Mouse (Mus musculus): ENCODE results near the gene Ffar2. TPM values are rescaled to one million over a fixed set of nuclear protein-coding genes. Genes with fewer than 3 reads are reported as not detected.

Ffar2 gene
- polyA plus RNA-seq, 2 experiments: 0.36 to 0.43 TPM

GRCm38 (mm10) chr7:30781792-30782191 is 41.8 kb downstream of the Ffar2 start:
- H3K9ac ChIP-seq (replicated peaks): no peak overlapping the region
- H3K4me1 ChIP-seq (replicated peaks; ENCODE audit: control insufficient read depth in 2 of 2, insufficient read depth in 2 of 2, low read length in 1 of 2): no peaks in the 10 kb centered on the region
- H3K27me3 ChIP-seq (ENCODE audit: control insufficient read depth, insufficient read depth, low read length): no peaks in the 10 kb centered on the region
- 40% methylated on average over 4 of the region's 4 CpGs for WGBS (ENCODE audit: insufficient replicate concordance)
- no peak overlapping the region for H3K4me2 ChIP-seq (ENCODE audit: low read depth)
- TF ChIP-seq CTCF (IDR thresholded peaks at IDR 0.05; ENCODE audit: low read depth): peak; percentile 77
- TF ChIP-seq EP300 (IDR thresholded peaks at IDR 0.05; ENCODE audit: low read depth): no peak
- no peaks in the 10 kb centered on the region for H3K9me3 ChIP-seq (ENCODE audit: control insufficient read depth, low read length)
- no peak overlapping the region for H3K27ac ChIP-seq
- ATAC-seq (ENCODE audit: insufficient read depth): no peak
- DNase-seq (ENCODE audit: low read depth in 3 of 3, low spot score in 3 of 3): no peak
- H3K4me3 ChIP-seq (ENCODE audit: insufficient read depth in 1 of 2, low read depth in 2 of 2, low read length in 2 of 2): no peak overlapping the region
- H3K36me3 ChIP-seq (replicated peaks; ENCODE audit: control insufficient read depth, insufficient read depth, low read depth): no peaks in the 10 kb centered on the region

- DNase-seq (ENCODE audit: low read depth in 3 of 3, low spot score in 3 of 3) (no peak), ATAC-seq (ENCODE audit: insufficient read depth) (no peak)
- Histone ChIP-seq H3K4me2 (ENCODE audit: low read depth) (no peak overlapping the region), H3K36me3 (replicated peaks; ENCODE audit: control insufficient read depth, insufficient read depth, low read depth) (no peaks in the 10 kb centered on the region), H3K27ac (no peak overlapping the region), H3K9ac (replicated peaks) (no peak overlapping the region), H3K4me1 (replicated peaks; ENCODE audit: control insufficient read depth in 2 of 2, insufficient read depth in 2 of 2, low read length in 1 of 2) (no peaks in the 10 kb centered on the region), H3K4me3 (ENCODE audit: insufficient read depth in 1 of 2, low read depth in 2 of 2, low read length in 2 of 2) (no peak overlapping the region), H3K9me3 (ENCODE audit: control insufficient read depth, low read length) (no peaks in the 10 kb centered on the region), H3K27me3 (ENCODE audit: control insufficient read depth, insufficient read depth, low read length) (no peaks in the 10 kb centered on the region)
- TF ChIP-seq EP300 (IDR thresholded peaks at IDR 0.05; ENCODE audit: low read depth) (no peak), CTCF (IDR thresholded peaks at IDR 0.05; ENCODE audit: low read depth) (no peak)
- 38% methylated on average over 1 of the region's 1 CpGs for WGBS (ENCODE audit: insufficient replicate concordance)
Measured at GRCm38 (mm10) chr7:30777911-30778310, 45.7 kb downstream of the Ffar2 start.

- H3K36me3 ChIP-seq (replicated peaks; ENCODE audit: control insufficient read depth, insufficient read depth, low read depth): no peaks in the 10 kb centered on the region
- H3K4me1 ChIP-seq (replicated peaks; ENCODE audit: control insufficient read depth in 2 of 2, insufficient read depth in 2 of 2, low read length in 1 of 2): no peaks in the 10 kb centered on the region
- no peak overlapping the region for H3K4me3 ChIP-seq (ENCODE audit: insufficient read depth in 1 of 2, low read depth in 2 of 2, low read length in 2 of 2)
- no peak for DNase-seq (ENCODE audit: low read depth in 3 of 3, low spot score in 3 of 3)
- no peak overlapping the region for H3K27ac ChIP-seq
- ATAC-seq (ENCODE audit: insufficient read depth): no peak
- TF ChIP-seq CTCF (IDR thresholded peaks at IDR 0.05; ENCODE audit: low read depth) (no peak), EP300 (IDR thresholded peaks at IDR 0.05; ENCODE audit: low read depth) (no peak)
- H3K9ac ChIP-seq (replicated peaks): no peak overlapping the region
- H3K27me3 ChIP-seq (ENCODE audit: control insufficient read depth, insufficient read depth, low read length): no peaks in the 10 kb centered on the region
- WGBS (ENCODE audit: insufficient replicate concordance): 45% methylated on average over 7 of the region's 7 CpGs
- no peaks in the 10 kb centered on the region for H3K9me3 ChIP-seq (ENCODE audit: control insufficient read depth, low read length)
- no peak overlapping the region for H3K4me2 ChIP-seq (ENCODE audit: low read depth)
Measured at GRCm38 (mm10) chr7:30777081-30777579, 46.4 kb downstream of the Ffar2 start.

- no peak for ATAC-seq (ENCODE audit: insufficient read depth)
- DNase-seq (ENCODE audit: low read depth in 3 of 3, low spot score in 3 of 3): no peak
Measured at GRCm38 (mm10) chr7:30776104-30776503, 47.5 kb downstream of the Ffar2 start.

GRCm38 (mm10) chr7:30769236-30769635 is 54.3 kb downstream of the Ffar2 start:
- no peak for ATAC-seq (ENCODE audit: insufficient read depth)
- Histone ChIP-seq H3K9ac (replicated peaks) (no peak overlapping the region), H3K27ac (no peak overlapping the region), H3K4me2 (ENCODE audit: low read depth) (no peak overlapping the region), H3K36me3 (replicated peaks; ENCODE audit: control insufficient read depth, insufficient read depth, low read depth) (no peaks in the 10 kb centered on the region), H3K4me3 (ENCODE audit: insufficient read depth in 1 of 2, low read depth in 2 of 2, low read length in 2 of 2) (no peak overlapping the region), H3K27me3 (ENCODE audit: control insufficient read depth, insufficient read depth, low read length) (no peaks in the 10 kb centered on the region), H3K4me1 (replicated peaks; ENCODE audit: control insufficient read depth in 2 of 2, insufficient read depth in 2 of 2, low read length in 1 of 2) (no peaks in the 10 kb centered on the region), H3K9me3 (ENCODE audit: control insufficient read depth, low read length) (no peaks in the 10 kb centered on the region)
- TF ChIP-seq CTCF (IDR thresholded peaks at IDR 0.05; ENCODE audit: low read depth) (no peak), EP300 (IDR thresholded peaks at IDR 0.05; ENCODE audit: low read depth) (no peak)
- WGBS (ENCODE audit: insufficient replicate concordance): 26% methylated on average over 9 of the region's 9 CpGs
- DNase-seq (ENCODE audit: low read depth in 3 of 3, low spot score in 3 of 3): no peak

More at GRCm38 (mm10) chr7:30776104-30776503, 47.5 kb downstream of the Ffar2 start:
- Histone ChIP-seq H3K9me3 (ENCODE audit: control insufficient read depth, low read length) (no peaks in the 10 kb centered on the region), H3K9ac (replicated peaks) (no peak overlapping the region), H3K4me3 (ENCODE audit: insufficient read depth in 1 of 2, low read depth in 2 of 2, low read length in 2 of 2) (no peak overlapping the region), H3K27me3 (ENCODE audit: control insufficient read depth, insufficient read depth, low read length) (no peaks in the 10 kb centered on the region), H3K27ac (no peak overlapping the region), H3K4me1 (replicated peaks; ENCODE audit: control insufficient read depth in 2 of 2, insufficient read depth in 2 of 2, low read length in 1 of 2) (no peaks in the 10 kb centered on the region), H3K36me3 (replicated peaks; ENCODE audit: control insufficient read depth, insufficient read depth, low read depth) (no peaks in the 10 kb centered on the region), H3K4me2 (ENCODE audit: low read depth) (no peak overlapping the region)
- 61% methylated on average over 9 of the region's 9 CpGs for WGBS (ENCODE audit: insufficient replicate concordance)
- TF ChIP-seq CTCF (IDR thresholded peaks at IDR 0.05; ENCODE audit: low read depth) (no peak), EP300 (IDR thresholded peaks at IDR 0.05; ENCODE audit: low read depth) (no peak)

Other genes with a start within 250 kb of the Ffar2 start
- gene Kmt2b, start 235.0 kb downstream of the Ffar2 start, polyA plus RNA-seq (2012; rRNA removed): 10.4 and 12.7 TPM in 2 replicates
- gene Kmt2b, start 235.0 kb downstream of the Ffar2 start, polyA plus RNA-seq (2014; fragmentation: Nextera tagmentation; extraction: Ambion mirVana): 3.4 and 4.2 TPM in 2 replicates
- gene Zbtb32, start 224.9 kb downstream of the Ffar2 start, polyA plus RNA-seq (2012; rRNA removed): 0.04 and 0.06 TPM in 2 replicates
- 0.20 TPM in 1 of 2 replicates, not detected in the other for gene Zbtb32, start 224.9 kb downstream of the Ffar2 start, polyA plus RNA-seq (2014; fragmentation: Nextera tagmentation; extraction: Ambion mirVana)
- 0.29 and 0.67 TPM in 2 replicates for gene Upk1a, start 210.9 kb downstream of the Ffar2 start, polyA plus RNA-seq (2012; rRNA removed)
- gene Upk1a, start 210.9 kb downstream of the Ffar2 start, polyA plus RNA-seq (2014; fragmentation: Nextera tagmentation; extraction: Ambion mirVana): not detected in 2 replicates
- gene Cox6b1, start 197.6 kb downstream of the Ffar2 start, polyA plus RNA-seq (2012; rRNA removed): 300 and 459 TPM in 2 replicates
- gene Cox6b1, start 197.6 kb downstream of the Ffar2 start, polyA plus RNA-seq (2014; fragmentation: Nextera tagmentation; extraction: Ambion mirVana): 647 and 655 TPM in 2 replicates
- not detected in 2 replicates for gene Etv2, start 187.9 kb downstream of the Ffar2 start, polyA plus RNA-seq (2012; rRNA removed)
- not detected in 2 replicates for gene Etv2, start 187.9 kb downstream of the Ffar2 start, polyA plus RNA-seq (2014; fragmentation: Nextera tagmentation; extraction: Ambion mirVana)
- gene Rbm42, start 173.5 kb downstream of the Ffar2 start, polyA plus RNA-seq (2012; rRNA removed): 22.9 and 25.2 TPM in 2 replicates
- gene Rbm42, start 173.5 kb downstream of the Ffar2 start, polyA plus RNA-seq (2014; fragmentation: Nextera tagmentation; extraction: Ambion mirVana): 34.5 and 40.4 TPM in 2 replicates
- 23.8 and 28.5 TPM in 2 replicates for gene Haus5, start 158.8 kb downstream of the Ffar2 start, polyA plus RNA-seq (2012; rRNA removed)
- 28.7 and 29.1 TPM in 2 replicates for gene Haus5, start 158.8 kb downstream of the Ffar2 start, polyA plus RNA-seq (2014; fragmentation: Nextera tagmentation; extraction: Ambion mirVana)
- not detected in 2 replicates for gene Pmis2, start 152.2 kb downstream of the Ffar2 start, polyA plus RNA-seq (2012; rRNA removed)
- not detected in 2 replicates for gene Pmis2, start 152.2 kb downstream of the Ffar2 start, polyA plus RNA-seq (2014; fragmentation: Nextera tagmentation; extraction: Ambion mirVana)
- 0.13 and 0.32 TPM in 2 replicates for gene 2200002J24Rik, start 124.8 kb downstream of the Ffar2 start, polyA plus RNA-seq (2012; rRNA removed)
- gene 2200002J24Rik, start 124.8 kb downstream of the Ffar2 start, polyA plus RNA-seq (2014; fragmentation: Nextera tagmentation; extraction: Ambion mirVana): 1.2 and 2.0 TPM in 2 replicates
- 0.97 and 1.6 TPM in 2 replicates for gene Atp4a, start 111.6 kb downstream of the Ffar2 start, polyA plus RNA-seq (2012; rRNA removed)
- 0.43 and 2.1 TPM in 2 replicates for gene Atp4a, start 111.6 kb downstream of the Ffar2 start, polyA plus RNA-seq (2014; fragmentation: Nextera tagmentation; extraction: Ambion mirVana)
- 63.3 and 64.4 TPM in 2 replicates for gene Tmem147, start 94.2 kb downstream of the Ffar2 start, polyA plus RNA-seq (2012; rRNA removed)
- gene Tmem147, start 94.2 kb downstream of the Ffar2 start, polyA plus RNA-seq (2014; fragmentation: Nextera tagmentation; extraction: Ambion mirVana): 110 and 117 TPM in 2 replicates
- not detected in 2 replicates for gene Gapdhs, start 80.1 kb downstream of the Ffar2 start, polyA plus RNA-seq (2012; rRNA removed)
- not detected in 2 replicates for gene Gapdhs, start 80.1 kb downstream of the Ffar2 start, polyA plus RNA-seq (2014; fragmentation: Nextera tagmentation; extraction: Ambion mirVana)
- gene Sbsn, start 72.3 kb downstream of the Ffar2 start, polyA plus RNA-seq (2012; rRNA removed): 0.12 and 0.37 TPM in 2 replicates
- not detected in 2 replicates for gene Sbsn, start 72.3 kb downstream of the Ffar2 start, polyA plus RNA-seq (2014; fragmentation: Nextera tagmentation; extraction: Ambion mirVana)
- gene Dmkn, start 60.0 kb downstream of the Ffar2 start, polyA plus RNA-seq (2012; rRNA removed): 0.23 and 0.26 TPM in 2 replicates
- 0.20 TPM in 1 of 2 replicates, not detected in the other for gene Dmkn, start 60.0 kb downstream of the Ffar2 start, polyA plus RNA-seq (2014; fragmentation: Nextera tagmentation; extraction: Ambion mirVana)
- gene Krtdap, start 35.9 kb downstream of the Ffar2 start, polyA plus RNA-seq (2012; rRNA removed): not detected in 2 replicates
- not detected in 2 replicates for gene Krtdap, start 35.9 kb downstream of the Ffar2 start, polyA plus RNA-seq (2014; fragmentation: Nextera tagmentation; extraction: Ambion mirVana)
- gene Ffar3, start 32.4 kb upstream of the Ffar2 start, polyA plus RNA-seq (2012; rRNA removed): not detected in 2 replicates
- not detected in 2 replicates for gene Ffar3, start 32.4 kb upstream of the Ffar2 start, polyA plus RNA-seq (2014; fragmentation: Nextera tagmentation; extraction: Ambion mirVana)
- gene Ffar1, start 37.8 kb upstream of the Ffar2 start, polyA plus RNA-seq (2012; rRNA removed): 0.01 TPM in 1 of 2 replicates, not detected in the other
- not detected in 2 replicates for gene Ffar1, start 37.8 kb upstream of the Ffar2 start, polyA plus RNA-seq (2014; fragmentation: Nextera tagmentation; extraction: Ambion mirVana)
- gene Cd22, start 56.6 kb upstream of the Ffar2 start, polyA plus RNA-seq (2012; rRNA removed): 0.29 and 0.36 TPM in 2 replicates
- gene Cd22, start 56.6 kb upstream of the Ffar2 start, polyA plus RNA-seq (2014; fragmentation: Nextera tagmentation; extraction: Ambion mirVana): 0.24 and 0.62 TPM in 2 replicates
- gene Mag, start 91.1 kb upstream of the Ffar2 start, polyA plus RNA-seq (2012; rRNA removed): 0.13 TPM in 2 replicates
- gene Mag, start 91.1 kb upstream of the Ffar2 start, polyA plus RNA-seq (2014; fragmentation: Nextera tagmentation; extraction: Ambion mirVana): 0.11 TPM in 2 replicates
- gene Hamp2, start 100.9 kb upstream of the Ffar2 start, polyA plus RNA-seq (2012; rRNA removed): not detected in 2 replicates
- not detected in 2 replicates for gene Hamp2, start 100.9 kb upstream of the Ffar2 start, polyA plus RNA-seq (2014; fragmentation: Nextera tagmentation; extraction: Ambion mirVana)
- 17.2 and 22.5 TPM in 2 replicates for gene Hamp, start 120.3 kb upstream of the Ffar2 start, polyA plus RNA-seq (2012; rRNA removed)
- gene Hamp, start 120.3 kb upstream of the Ffar2 start, polyA plus RNA-seq (2014; fragmentation: Nextera tagmentation; extraction: Ambion mirVana): 12.0 and 29.7 TPM in 2 replicates
- 34.1 and 50.6 TPM in 2 replicates for gene Usf2, start 133.0 kb upstream of the Ffar2 start, polyA plus RNA-seq (2012; rRNA removed)
- gene Usf2, start 133.0 kb upstream of the Ffar2 start, polyA plus RNA-seq (2014; fragmentation: Nextera tagmentation; extraction: Ambion mirVana): 9.1 and 10.2 TPM in 2 replicates
- 14.3 and 17.4 TPM in 2 replicates for gene Lsr, start 149.7 kb upstream of the Ffar2 start, polyA plus RNA-seq (2012; rRNA removed)
- 15.1 and 16.0 TPM in 2 replicates for gene Lsr, start 149.7 kb upstream of the Ffar2 start, polyA plus RNA-seq (2014; fragmentation: Nextera tagmentation; extraction: Ambion mirVana)
- 1.5 and 2.0 TPM in 2 replicates for gene Fam187b, start 150.0 kb upstream of the Ffar2 start, polyA plus RNA-seq (2012; rRNA removed)
- 2.5 and 2.6 TPM in 2 replicates for gene Fam187b, start 150.0 kb upstream of the Ffar2 start, polyA plus RNA-seq (2014; fragmentation: Nextera tagmentation; extraction: Ambion mirVana)
- 10.1 and 14.6 TPM in 2 replicates for gene Fxyd5, start 218.7 kb upstream of the Ffar2 start, polyA plus RNA-seq (2012; rRNA removed)
- gene Fxyd5, start 218.7 kb upstream of the Ffar2 start, polyA plus RNA-seq (2014; fragmentation: Nextera tagmentation; extraction: Ambion mirVana): 15.1 and 20.4 TPM in 2 replicates
- 0.21 and 0.24 TPM in 2 replicates for gene Fxyd7, start 227.7 kb upstream of the Ffar2 start, polyA plus RNA-seq (2012; rRNA removed)
- gene Fxyd7, start 227.7 kb upstream of the Ffar2 start, polyA plus RNA-seq (2014; fragmentation: Nextera tagmentation; extraction: Ambion mirVana): 0.23 TPM in 1 of 2 replicates, not detected in the other
- 33.0 and 50.6 TPM in 2 replicates for gene Fxyd1, start 233.4 kb upstream of the Ffar2 start, polyA plus RNA-seq (2012; rRNA removed)
- gene Fxyd1, start 233.4 kb upstream of the Ffar2 start, polyA plus RNA-seq (2014; fragmentation: Nextera tagmentation; extraction: Ambion mirVana): 61.9 and 62.5 TPM in 2 replicates
- gene Lgi4, start 235.6 kb upstream of the Ffar2 start, polyA plus RNA-seq (2012; rRNA removed): 0.04 and 0.16 TPM in 2 replicates
- 0.10 TPM in 1 of 2 replicates, not detected in the other for gene Lgi4, start 235.6 kb upstream of the Ffar2 start, polyA plus RNA-seq (2014; fragmentation: Nextera tagmentation; extraction: Ambion mirVana)